Mouse (Mus musculus) embryonic stem cell, embryonic (primary cell): ENCODE data around the gene Nceh1.

Source experiments
- CTCF ChIA-PET, 4 experiments: fragments of 300-600 bp in 2 of 4; fragments of 350-600 bp in 2 of 4; sonication (Branson Sonifier 250); formaldehyde crosslinking; loops; one replicate each; lab custom pipeline; 2022; ENCODE audit warnings: inconsistent platforms in 2 of 4; lab: Charles Lee
- POLR2A ChIA-PET, 4 experiments: fragments of 300-600 bp in 2 of 4; fragments of 350-600 bp in 2 of 4; sonication (Branson Sonifier 250); formaldehyde crosslinking; loops; one replicate each; lab custom pipeline; 2022; ENCODE audit warnings: antibody characterized with exemption in 4 of 4, inconsistent platforms in 1 of 4; lab: Charles Lee

Gene Nceh1

DNA sequence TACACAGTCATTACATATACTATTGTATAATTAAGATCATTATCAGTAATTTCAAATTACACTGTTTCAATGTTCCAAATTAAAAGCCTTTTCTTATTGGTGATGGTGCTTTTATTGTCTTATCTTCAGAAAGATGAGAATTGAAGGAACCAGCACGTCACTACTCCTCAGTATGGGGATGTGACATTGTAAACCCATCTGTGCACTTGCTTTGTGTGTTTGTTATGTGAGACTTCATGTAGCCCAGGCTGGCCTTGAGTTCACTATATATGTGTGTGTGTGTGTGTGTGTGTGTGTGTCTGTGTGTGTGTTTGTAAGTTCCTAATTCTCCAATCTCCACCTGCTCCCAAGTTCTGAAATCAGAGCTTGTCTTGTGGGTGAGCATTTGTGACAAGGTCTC is 12.5 kb upstream of the Nceh1 start:
- ChIA-PET CTCF (interaction anchor here in 2 of 4 experiments (0.6 to 1.6 kb wide), 2 partner anchors 11 to 12 kb away, joined by 4 to 5 read pairs; no protein-coding TSS in a partner anchor), POLR2A (interaction anchor here (0.6 to 10.3 kb wide), 8 partner anchors 15 to 37 kb away, joined by 3 to 81 read pairs (median 5); partner anchors contain the start of gene Ect2 (in 1 of the 4))

GRCm38 (mm10) chr3:27179711-27180110 is 3.1 kb upstream of the Nceh1 start:
- ChIA-PET CTCF (interaction anchor here in 1 of 4 experiments (0.7 kb wide), 1 partner anchor 26 kb away, joined by 9 read pairs; no protein-coding TSS in a partner anchor), POLR2A (interaction anchor here in 3 of 4 experiments (0.6 to 15.5 kb wide), 6 partner anchors 24 to 1988 kb away, joined by 3 to 163 read pairs (median 4); partner anchors contain the start of gene Ect2 (in 2 of the 3))

DNA sequence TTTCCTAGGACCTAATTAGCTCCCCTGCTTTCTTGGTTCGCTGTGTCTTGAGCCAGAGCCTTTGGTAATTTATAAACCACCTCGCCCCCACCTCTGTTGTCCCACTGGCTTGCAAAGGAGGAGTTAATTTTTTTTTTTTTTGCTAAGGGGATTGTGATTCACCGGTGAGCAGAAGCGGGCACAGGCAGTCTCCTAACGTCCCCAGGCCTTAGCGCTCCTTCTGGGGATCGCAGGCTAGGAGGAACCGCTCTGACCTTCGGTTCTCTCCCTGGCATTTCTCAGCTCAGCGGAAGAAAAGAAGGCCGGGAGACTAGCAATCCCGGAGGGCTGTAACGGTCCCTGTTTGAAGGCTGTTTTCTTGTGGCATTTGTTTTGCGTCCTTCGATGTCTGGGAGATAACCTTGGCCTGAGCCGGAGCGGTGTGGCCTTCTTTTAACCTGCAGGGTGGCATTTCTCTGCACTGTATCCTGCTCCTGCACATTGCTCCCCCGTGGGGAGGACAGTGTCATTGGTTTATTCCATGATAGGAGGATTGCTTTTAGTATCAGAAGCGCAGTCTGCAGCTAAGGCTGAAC is 923 bp downstream of the Nceh1 start:
- CTCF ChIA-PET: interaction anchor here (0.5 to 2.9 kb wide), 9 partner anchors 8 to 100 kb away, joined by 3 to 33 read pairs (median 6); no protein-coding TSS in a partner anchor
- POLR2A ChIA-PET: interaction anchor here in 3 of 4 experiments (0.6 to 15.5 kb wide), 20 partner anchors 8 to 1916 kb away, joined by 3 to 163 read pairs (median 4); partner anchors contain the start of gene Ect2 (in 3 of the 3)

- CTCF ChIA-PET: interaction anchor here in 1 of 4 experiments (0.6 kb wide), 1 partner anchor 33 kb away, joined by 5 read pairs; no protein-coding TSS in a partner anchor
These were observed 5.6 kb downstream of the Nceh1 start for GRCm38 (mm10) chr3:27188386-27188785.

GRCm38 (mm10) chr3:27189320-27190261 is 6.8 kb downstream of the Nceh1 start:
- CTCF ChIA-PET: no interaction called here
- POLR2A ChIA-PET: interaction anchor here in 2 of 4 experiments (1.1 to 15.5 kb wide), 6 partner anchors 14 to 44 kb away, joined by 3 to 163 read pairs (median 10); partner anchors contain the start of gene Ect2 (in 2 of the 2)

More at GRCm38 (mm10) chr3:27188386-27188785, 5.6 kb downstream of the Nceh1 start:
- POLR2A ChIA-PET: interaction anchor here in 3 of 4 experiments (0.5 to 15.5 kb wide), 7 partner anchors 17 to 374 kb away, joined by 3 to 163 read pairs (median 3); partner anchors contain the start of gene Ect2 (in 2 of the 3)

- POLR2A ChIA-PET: interaction anchor here in 3 of 4 experiments (0.6 to 15.5 kb wide), 13 partner anchors 8 to 53 kb away, joined by 3 to 163 read pairs (median 5); partner anchors contain the start of genes Ect2 (in 2 of the 3) and Nceh1 (in 1 of the 3)
- CTCF ChIA-PET: interaction anchor here in 2 of 4 experiments (0.5 to 1.7 kb wide), 4 partner anchors 8 to 38 kb away, joined by 3 to 5 read pairs (median 4); partner anchors contain the start of gene Nceh1 (in 1 of the 2)
These were observed 8.1 kb downstream of the Nceh1 start for GRCm38 (mm10) chr3:27190865-27191264.

- POLR2A ChIA-PET: interaction anchor here (0.7 to 15.5 kb wide), 13 partner anchors 9 to 100 kb away, joined by 3 to 163 read pairs (median 5); partner anchors contain the start of genes Ect2 (in 2 of the 4) and Nceh1 (in 1 of the 4)
- CTCF ChIA-PET: interaction anchor here (0.6 to 2.5 kb wide), 4 partner anchors 9 kb away, joined by 3 to 6 read pairs (median 4); partner anchors contain the start of gene Nceh1 (in 2 of the 4)
These were observed 9.1 kb downstream of the Nceh1 start for GRCm38 (mm10) chr3:27191856-27192255.

GRCm38 (mm10) chr3:27193844-27194317 is 11.1 kb downstream of the Nceh1 start:
- POLR2A ChIA-PET: interaction anchor here (0.6 to 2.4 kb wide), 11 partner anchors 11 to 1110 kb away, joined by 3 to 12 read pairs (median 3); partner anchors contain the start of gene Nceh1 (in 1 of the 4)

GRCm38 (mm10) chr3:27195153-27195552 is 12.4 kb downstream of the Nceh1 start:
- ChIA-PET CTCF (interaction anchor here in 2 of 4 experiments (0.6 to 1.3 kb wide), 2 partner anchors 34 to 42 kb away, joined by 3 to 4 read pairs; no protein-coding TSS in a partner anchor), POLR2A (interaction anchor here in 2 of 4 experiments (0.6 to 3.6 kb wide), 11 partner anchors 10 to 85 kb away, joined by 3 to 14 read pairs (median 4); partner anchors contain the start of genes Ect2 (in 1 of the 2) and Nceh1 (in 1 of the 2))

More at GRCm38 (mm10) chr3:27193844-27194317, 11.1 kb downstream of the Nceh1 start:
- CTCF ChIA-PET: interaction anchor here in 1 of 4 experiments (2.5 kb wide), 1 partner anchor 11 kb away, joined by 6 read pairs; the partner anchor contains the start of gene Nceh1

GRCm38 (mm10) chr3:27195573-27196227 is 12.9 kb downstream of the Nceh1 start:
- ChIA-PET POLR2A (interaction anchor here in 2 of 4 experiments (0.8 to 3.6 kb wide), 10 partner anchors 9 to 50 kb away, joined by 3 to 14 read pairs (median 4); partner anchors contain the start of genes Ect2 (in 1 of the 2) and Nceh1 (in 1 of the 2)), CTCF (interaction anchor here in 1 of 4 experiments (0.7 to 1.3 kb wide), 2 partner anchors 17 to 33 kb away, joined by 3 to 4 read pairs; no protein-coding TSS in a partner anchor)

DNA sequence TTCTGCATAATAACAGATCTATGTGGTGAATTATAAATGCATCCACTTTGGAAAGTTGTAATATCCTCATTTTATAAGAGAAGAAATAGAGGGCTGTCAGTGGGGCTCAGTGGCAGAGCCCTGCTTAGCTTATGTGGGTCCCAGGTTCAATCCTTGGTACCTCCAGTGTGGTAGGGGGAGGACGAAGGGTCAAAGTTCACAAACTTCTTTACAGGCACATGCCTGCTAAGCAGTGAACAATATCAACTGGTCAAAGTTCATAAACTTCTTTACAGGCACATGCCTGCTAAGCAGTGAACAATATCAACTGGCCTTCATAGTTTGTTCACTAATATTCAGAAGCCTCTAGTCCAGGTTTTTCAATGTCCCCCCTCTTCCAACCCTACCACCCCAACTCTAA is 13.8 kb downstream of the Nceh1 start:
- ChIA-PET CTCF (interaction anchor here in 1 of 4 experiments (1.3 kb wide), 1 partner anchor 32 kb away, joined by 4 read pairs; no protein-coding TSS in a partner anchor), POLR2A (interaction anchor here in 3 of 4 experiments (0.5 to 3.6 kb wide), 5 partner anchors 10 to 41 kb away, joined by 3 to 14 read pairs (median 4); partner anchors contain the start of gene Nceh1 (in 1 of the 3))

DNA sequence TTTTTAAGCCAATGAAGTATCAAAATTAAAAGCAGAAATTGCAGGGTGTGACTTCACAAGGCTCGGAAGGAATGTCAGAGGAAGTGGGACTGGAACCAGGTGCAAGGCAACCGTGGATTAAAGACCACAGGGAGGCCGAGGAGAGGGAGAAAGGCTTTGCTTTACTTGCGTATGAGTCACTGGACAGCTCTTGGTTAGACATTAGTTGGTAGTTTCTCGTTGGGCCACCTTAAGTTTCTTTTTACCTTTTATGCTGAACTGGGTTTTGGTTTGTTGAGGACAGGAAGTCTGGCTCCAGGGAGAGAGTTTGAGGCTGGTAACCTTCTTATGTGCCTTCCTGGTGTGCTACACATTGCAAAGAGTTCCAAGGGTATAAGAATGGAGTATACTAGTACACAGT is 15.1 kb downstream of the Nceh1 start:
- ChIA-PET CTCF (no interaction called here), POLR2A (interaction anchor here in 1 of 4 experiments (0.7 to 3.6 kb wide), 4 partner anchors 8 to 216 kb away, joined by 3 to 14 read pairs (median 4); no protein-coding TSS in a partner anchor)

GRCm38 (mm10) chr3:27199120-27199519 is 16.4 kb downstream of the Nceh1 start:
- ChIA-PET CTCF (no interaction called here), POLR2A (interaction anchor here in 2 of 4 experiments (0.5 to 1.2 kb wide), 3 partner anchors 44 to 278 kb away, joined by 3 to 6 read pairs (median 3); partner anchors contain the start of gene Ect2 (in 1 of the 2))

DNA sequence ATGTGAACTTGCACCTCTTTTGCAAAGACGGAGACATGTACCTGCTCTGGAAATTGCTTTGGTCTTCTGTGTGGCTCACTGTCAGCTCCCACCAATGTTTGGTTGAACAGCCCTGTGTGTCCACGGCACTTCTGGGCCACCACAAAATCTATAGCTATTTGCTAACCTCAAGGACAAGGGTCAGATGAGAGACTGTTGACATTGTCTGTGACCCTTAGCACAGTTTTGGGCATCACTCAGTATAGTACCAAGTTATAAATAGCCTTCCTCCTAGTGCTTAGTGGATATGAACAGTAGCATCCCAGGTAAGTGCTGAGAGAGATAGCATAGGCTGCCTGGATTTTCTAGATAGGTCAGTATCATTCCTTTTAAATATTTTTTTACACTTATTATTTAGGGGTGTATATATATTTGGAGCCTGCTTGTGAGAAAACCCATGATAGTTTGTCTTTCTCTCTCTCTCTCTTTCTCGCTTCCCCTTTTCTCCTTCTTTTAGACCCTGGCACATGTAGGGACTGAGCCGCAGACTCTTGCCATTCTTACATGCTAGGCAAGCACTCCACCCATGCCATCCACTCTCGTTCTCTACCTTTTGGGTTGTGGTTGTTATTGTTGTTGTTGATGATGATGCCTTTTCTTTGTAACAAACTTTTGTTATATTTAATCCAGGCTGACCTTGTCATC is 19.1 kb downstream of the Nceh1 start:
- CTCF ChIA-PET: interaction anchor here in 1 of 4 experiments (0.6 kb wide), 1 partner anchor 268 kb away, joined by 4 read pairs; no protein-coding TSS in a partner anchor
- POLR2A ChIA-PET: interaction anchor here in 2 of 4 experiments (0.7 to 3.9 kb wide), 3 partner anchors 11 to 86 kb away, joined by 3 to 14 read pairs (median 5); no protein-coding TSS in a partner anchor

DNA sequence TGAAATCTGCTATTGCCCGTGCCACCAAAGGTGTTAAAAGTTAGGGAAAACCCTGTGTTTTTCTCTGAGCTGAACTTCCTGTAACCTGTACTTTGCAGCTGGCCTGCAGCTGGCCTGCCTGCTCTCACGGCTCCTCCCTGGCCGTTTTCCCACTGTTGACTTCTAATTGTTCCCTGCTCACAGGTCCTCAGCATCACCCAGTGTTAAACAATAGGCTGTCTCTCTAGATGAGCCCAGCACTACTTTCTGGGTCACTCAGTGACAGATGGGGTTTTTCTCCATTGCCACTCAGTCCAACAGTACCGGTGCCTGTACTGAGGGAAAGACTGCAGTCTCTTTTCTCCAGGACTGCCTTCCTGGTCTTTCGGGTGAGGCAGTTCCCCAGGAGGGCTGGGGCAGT is 22.3 kb downstream of the Nceh1 start:
- ChIA-PET POLR2A (interaction anchor here in 3 of 4 experiments (0.8 to 6.4 kb wide), 17 partner anchors 9 to 503 kb away, joined by 3 to 43 read pairs (median 5); partner anchors contain the start of gene Ect2 (in 2 of the 3)), CTCF (interaction anchor here in 2 of 4 experiments (0.7 to 1.5 kb wide), 4 partner anchors 20 to 45 kb away, joined by 3 to 4 read pairs (median 3); partner anchors contain the start of gene Nceh1 (in 1 of the 2))
